Mouse (Mus musculus): ENCODE measurements around the gene Pcdh7. TPM values are rescaled to one million over a fixed set of nuclear protein-coding genes. Genes with fewer than 3 reads are reported as not detected.
A peak's percentile ranks its signal among the peaks of the same experiment; 100 is the strongest.

Gene Pcdh7
- total and polyA plus RNA-seq, 3 experiments = not detected

DNA sequence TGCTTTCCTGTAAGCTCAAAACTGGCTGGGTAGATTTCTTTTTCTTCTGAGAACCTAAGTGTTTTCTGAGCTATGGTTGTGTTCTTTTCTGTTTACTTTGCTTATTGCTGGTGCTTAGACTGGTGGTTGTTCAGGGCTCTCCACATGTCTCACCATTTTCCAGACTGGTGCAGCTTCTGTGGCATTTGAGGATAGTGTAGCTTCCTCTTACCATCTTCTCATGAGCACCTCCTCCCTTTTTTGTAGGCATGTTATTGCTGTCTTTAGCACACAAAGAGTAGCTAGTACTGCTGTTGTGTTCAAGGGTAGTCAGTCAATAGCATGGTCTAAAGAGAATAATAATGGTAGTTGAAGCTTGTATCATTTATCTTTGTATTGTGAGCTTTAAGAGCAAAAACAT, 62.2 kb downstream of the Pcdh7 start:
- H3K79me2 ChIP-seq (ENCODE audit: control insufficient read depth, insufficient read depth, low read length, poor library complexity) = no peaks in the 10 kb centered on the region
- peaks cover 0 to 16% of the 10 kb centered on the region in 2 experiments; a peak in 2 of 4 replicates for H3K36me3 ChIP-seq (ENCODE audit: control insufficient read depth in 1 of 2, insufficient read depth in 2 of 2, low read length in 2 of 2)
- no peak overlapping the region for H3K9ac ChIP-seq (ENCODE audit: control insufficient read depth, low read depth, low read length, poor library complexity, severe bottlenecking)
- H3K4me3 ChIP-seq (ENCODE audit: control insufficient read depth in 1 of 2, insufficient read depth in 1 of 2, low read depth in 2 of 2, low read length in 2 of 2) = no peak overlapping the region
- TF ChIP-seq ELF1 (IDR thresholded peaks at IDR 0.05; ENCODE audit: low read depth, low read length) (no peak), SIN3A (IDR thresholded peaks at IDR 0.05; ENCODE audit: low read length) (no peak)
- H3K27ac ChIP-seq (ENCODE audit: control insufficient read depth, low read depth, low read length) = peak overlapping the region; percentile 36; the same call in 1 of the 2 replicates
- peak; percentile 29 for DNase-seq (ENCODE audit: low read depth, low spot score)
- peaks cover 3 to 12% of the 10 kb centered on the region in 2 experiments for H3K4me1 ChIP-seq (ENCODE audit: control insufficient read depth in 1 of 2, insufficient read depth in 2 of 2, low read length in 2 of 2)
- H3K27me3 ChIP-seq (ENCODE audit: control insufficient read depth in 1 of 2, insufficient read depth in 2 of 2, low read length in 2 of 2) = no peaks in the 10 kb centered on the region
- H3K9me3 ChIP-seq (replicated peaks; ENCODE audit: insufficient read depth, low read length) = no peaks in the 10 kb centered on the region

DNA sequence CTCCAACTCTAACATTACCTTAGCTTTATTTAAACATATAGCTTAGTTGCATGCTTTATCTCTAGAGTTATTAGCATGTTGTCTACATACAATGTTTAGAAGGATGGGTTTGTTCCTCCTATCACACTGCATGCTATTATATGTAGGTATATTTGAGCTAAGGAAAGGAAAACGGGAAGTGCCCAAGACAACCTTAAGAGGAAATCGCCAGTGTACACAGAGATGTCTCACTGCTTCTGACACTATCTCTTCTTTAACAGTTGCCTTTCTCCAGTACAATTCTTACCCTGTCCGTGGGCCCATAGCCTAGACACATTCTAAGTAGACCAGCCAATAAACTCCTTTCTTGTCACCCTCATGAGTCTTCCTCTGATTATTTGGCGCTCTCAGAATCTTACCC, 62.8 kb downstream of the Pcdh7 start:
- no peak overlapping the region for H3K9ac ChIP-seq (ENCODE audit: control insufficient read depth, low read depth, low read length, poor library complexity, severe bottlenecking)
- no peaks in the 10 kb centered on the region for H3K27me3 ChIP-seq (ENCODE audit: control insufficient read depth in 1 of 2, insufficient read depth in 2 of 2, low read length in 2 of 2)
- DNase-seq (ENCODE audit: low read depth, low spot score) = peak; percentile 72
- no peak overlapping the region for H3K4me3 ChIP-seq (ENCODE audit: control insufficient read depth in 1 of 2, insufficient read depth in 1 of 2, low read depth in 2 of 2, low read length in 2 of 2)
- TF ChIP-seq CHD1 (IDR thresholded peaks at IDR 0.05; ENCODE audit: low read depth, low read length) (no peak), NELFE (IDR thresholded peaks at IDR 0.05; ENCODE audit: low read depth, low read length) (no peak), UBTF (IDR thresholded peaks at IDR 0.05; ENCODE audit: borderline replicate concordance, insufficient read depth, low read depth, low read length) (no peak), TBP (IDR thresholded peaks at IDR 0.05; ENCODE audit: low read depth, low read length) (0 out of 2 replicates have a peak, but pooled peaks have one; percentile 16), MYB (IDR thresholded peaks at IDR 0.05; ENCODE audit: low read depth, low read length) (no peak), TAL1 (IDR thresholded peaks at IDR 0.05; ENCODE audit: low read length) (peak; percentile 32), RCOR1 (IDR thresholded peaks at IDR 0.05; ENCODE audit: low read depth, low read length) (0 out of 2 replicates have a peak, but pooled peaks have one; percentile 5), MYC (IDR thresholded peaks at IDR 0.05; ENCODE audit: low read depth, low read length) (no peak), ETS1 (IDR thresholded peaks at IDR 0.05; ENCODE audit: low read depth, low read length) (peak; percentile 31; the same call in 1 of the 2 replicates), ELF1 (IDR thresholded peaks at IDR 0.05; ENCODE audit: low read depth, low read length) (no peak), EP300 (IDR thresholded peaks at IDR 0.05; ENCODE audit: low read depth in 1 of 2, low read length in 2 of 2) (peak in 1 of 2 experiments; percentile 66; a peak in 2 of 4 replicates), GATA1 (IDR thresholded peaks at IDR 0.05; ENCODE audit: low read depth, low read length) (peak; percentile 31; the same call in 1 of the 2 replicates)
- peaks cover 3 to 12% of the 10 kb centered on the region in 2 experiments for H3K4me1 ChIP-seq (ENCODE audit: control insufficient read depth in 1 of 2, insufficient read depth in 2 of 2, low read length in 2 of 2)
- H3K27ac ChIP-seq (ENCODE audit: control insufficient read depth, low read depth, low read length) = peak overlapping the region; percentile 80
- peaks cover 0 to 16% of the 10 kb centered on the region in 2 experiments; a peak in 2 of 4 replicates for H3K36me3 ChIP-seq (ENCODE audit: control insufficient read depth in 1 of 2, insufficient read depth in 2 of 2, low read length in 2 of 2)
- H3K9me3 ChIP-seq (replicated peaks; ENCODE audit: insufficient read depth, low read length) = no peaks in the 10 kb centered on the region
- no peaks in the 10 kb centered on the region for H3K79me2 ChIP-seq (ENCODE audit: control insufficient read depth, insufficient read depth, low read length, poor library complexity)

DNA sequence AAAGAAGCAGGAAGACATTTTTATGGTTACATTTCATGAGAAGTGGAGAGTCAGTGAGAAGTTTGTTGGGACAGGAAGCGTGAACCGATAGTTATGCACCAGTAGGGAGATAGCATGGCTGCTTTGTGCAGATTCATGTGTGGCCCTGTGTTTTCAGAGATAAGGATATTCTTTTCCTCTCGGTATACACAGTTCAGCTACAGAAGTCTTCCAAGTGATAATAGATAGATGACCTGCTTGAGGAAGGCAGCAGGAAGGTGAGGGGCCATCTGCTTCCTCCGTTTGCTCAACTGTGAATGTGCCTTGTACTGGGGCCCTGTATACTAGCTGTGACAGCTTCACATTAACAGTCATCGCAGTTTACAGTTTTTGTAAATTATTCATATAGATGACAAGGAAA, 64.2 kb downstream of the Pcdh7 start:
- H3K79me2 ChIP-seq (ENCODE audit: control insufficient read depth, insufficient read depth, low read length, poor library complexity) = no peaks in the 10 kb centered on the region
- H3K36me3 ChIP-seq (ENCODE audit: control insufficient read depth in 1 of 2, insufficient read depth in 2 of 2, low read length in 2 of 2) = peaks cover 0 to 16% of the 10 kb centered on the region in 2 experiments; a peak in 2 of 4 replicates
- H3K9ac ChIP-seq (ENCODE audit: control insufficient read depth, low read depth, low read length, poor library complexity, severe bottlenecking) = peak overlapping the region; percentile 27; the same call in 1 of the 2 replicates
- H3K9me3 ChIP-seq (replicated peaks; ENCODE audit: insufficient read depth, low read length) = no peaks in the 10 kb centered on the region
- H3K4me1 ChIP-seq (ENCODE audit: control insufficient read depth in 1 of 2, insufficient read depth in 2 of 2, low read length in 2 of 2) = peaks cover 3 to 12% of the 10 kb centered on the region in 2 experiments
- H3K27ac ChIP-seq (ENCODE audit: control insufficient read depth, low read depth, low read length) = peak overlapping the region; percentile 73
- no peaks in the 10 kb centered on the region for H3K27me3 ChIP-seq (ENCODE audit: control insufficient read depth in 1 of 2, insufficient read depth in 2 of 2, low read length in 2 of 2)
- peak overlapping the region in 1 of 2 experiments; percentile 9; a peak in 2 of 4 replicates for H3K4me3 ChIP-seq (ENCODE audit: control insufficient read depth in 1 of 2, insufficient read depth in 1 of 2, low read depth in 2 of 2, low read length in 2 of 2)
- DNase-seq (ENCODE audit: low read depth, low spot score) = peak; percentile 87
- TF ChIP-seq CTCF (IDR thresholded peaks at IDR 0.05 in 2 of 3, conservative IDR thresholded peaks at IDR 0.05 in 1 of 3; ENCODE audit: control insufficient read depth in 1 of 3, insufficient read depth in 1 of 3, low read depth in 2 of 3, low read length in 3 of 3, poor library complexity in 1 of 3, severe bottlenecking in 1 of 3) = no peak
- TF ChIP-seq MAZ (IDR thresholded peaks at IDR 0.05; ENCODE audit: low read depth, low read length) = no peak
- no peak for TF ChIP-seq SMC3 (IDR thresholded peaks at IDR 0.05; ENCODE audit: low read depth, low read length)
- TF ChIP-seq ZNF384 (IDR thresholded peaks at IDR 0.05; ENCODE audit: low read depth, low read length) = no peak
- peak; percentile 80 for TF ChIP-seq MYB (IDR thresholded peaks at IDR 0.05; ENCODE audit: low read depth, low read length)
- peak; percentile 70; the same call in 1 of the 2 replicates for TF ChIP-seq BHLHE40 (IDR thresholded peaks at IDR 0.05; ENCODE audit: borderline replicate concordance, low read depth, low read length)
- TF ChIP-seq GATA1 (IDR thresholded peaks at IDR 0.05; ENCODE audit: low read depth, low read length) = peak; percentile 99
- TF ChIP-seq ELF1 (IDR thresholded peaks at IDR 0.05; ENCODE audit: low read depth, low read length) = peak; percentile 29; the same call in 1 of the 2 replicates
- peak; percentile 39; the same call in 1 of the 2 replicates for TF ChIP-seq MAX (IDR thresholded peaks at IDR 0.05; ENCODE audit: low read length)
- TF ChIP-seq ZKSCAN1 (IDR thresholded peaks at IDR 0.05; ENCODE audit: low read depth, low read length) = no peak
- TF ChIP-seq TAL1 (IDR thresholded peaks at IDR 0.05; ENCODE audit: low read length) = peak; percentile 90
- no peak for TF ChIP-seq E2F4 (IDR thresholded peaks at IDR 0.05; ENCODE audit: borderline replicate concordance, low read depth, low read length)
- TF ChIP-seq TCF12 (IDR thresholded peaks at IDR 0.05; ENCODE audit: low read depth, low read length) = peak; percentile 97
- TF ChIP-seq USF1 (IDR thresholded peaks at IDR 0.05; ENCODE audit: low read depth, low read length) = no peak
- no peak for TF ChIP-seq MEF2A (IDR thresholded peaks at IDR 0.05; ENCODE audit: extremely low read depth, insufficient replicate concordance, low read depth, low read length, poor library complexity, severe bottlenecking)

Data from MEL (cell line).